In the genomic region with DNA sequence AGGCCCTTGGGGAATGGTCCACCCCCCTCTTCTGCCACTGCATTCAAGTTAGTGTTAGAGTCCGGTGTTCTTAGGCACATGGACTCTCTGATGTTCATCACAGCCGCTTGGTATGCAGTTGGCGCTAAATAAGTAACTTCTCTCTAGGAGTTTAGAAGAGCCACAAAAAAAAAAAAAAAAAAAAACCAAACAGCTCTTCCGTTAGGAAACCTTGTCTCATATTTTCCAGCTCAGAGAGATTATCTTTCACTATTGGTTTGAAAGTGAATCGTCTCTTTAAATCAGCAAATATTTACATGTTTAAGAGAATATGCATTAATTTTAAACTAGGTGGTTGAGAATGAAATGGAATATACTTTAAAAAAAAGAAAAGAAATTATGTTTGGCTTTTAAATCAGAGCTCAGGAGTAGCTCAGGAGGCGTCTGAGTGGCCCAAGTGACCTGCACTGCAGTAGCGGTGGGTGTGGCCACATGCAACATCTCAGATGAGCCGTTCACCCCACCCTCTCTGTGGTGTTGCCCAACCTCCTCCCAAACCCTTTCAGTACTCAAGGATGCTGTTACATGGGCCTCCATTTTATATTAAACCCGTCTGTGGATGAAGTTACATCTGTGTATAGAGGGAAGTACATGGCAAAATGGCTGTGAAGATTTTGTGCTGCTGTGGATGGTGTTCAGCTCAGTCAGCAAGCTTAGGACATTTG, we compare ENCODE assay signal across 10 mouse cellular contexts.
DNase-seq lines count a peak whose midpoint lies in the region; ATAC-seq lines count a peak whose summit lies in the region.
"Had no signal": no experiment of that assay in that cellular context is flagged by ENCODE, and none has a peak within 500 bp of the region (broad histone marks: within the 10 kb centered on the region; RNA-seq: fewer than 3 reads in every experiment).

No protein-coding gene starts in this region.

- no peak for ATAC-seq in intestine, embryonic 14.5 days (replicated peaks; ENCODE audit: low FRiP score, low TSS enrichment, low read depth)
- ATAC-seq in intestine, embryonic 15.5 days: no peak
- ATAC-seq in forebrain, embryonic 13.5 days: no peak
- ATAC-seq in midbrain, embryonic 13.5 days: no peak

- no peak for DNase-seq in intestine, embryonic 14.5 days (ENCODE audit: low spot score)
- DNase-seq in Muller cell, postnatal 12 days (ENCODE audit: inconsistent ontology term): peak; percentile 30
- DNase-seq in adrenal gland, adult 2 months: no peak
- DNase-seq in lung, postnatal 25 days (ENCODE audit: low spot score): no peak
- no peak for DNase-seq in urinary bladder, adult 18-20 months (ENCODE audit: low spot score in 2 of 2)

- no peak overlapping the region for H3K4me3 ChIP-seq in intestine, embryonic 14.5 days (ENCODE audit: low read depth, low read length)
- H3K4me3 ChIP-seq in intestine, embryonic 15.5 days (replicated peaks): no peak overlapping the region
- peak overlapping the region; percentile 57 for H3K4me3 ChIP-seq in forebrain, embryonic 13.5 days
- H3K4me3 ChIP-seq in midbrain, embryonic 13.5 days (replicated peaks): peak overlapping the region; percentile 60

- H3K9me3 ChIP-seq in intestine, embryonic 14.5 days (ENCODE audit: control insufficient read depth, low read length): no peaks in the 10 kb centered on the region
- no peaks in the 10 kb centered on the region for H3K9me3 ChIP-seq in intestine, embryonic 15.5 days
- H3K9me3 ChIP-seq in forebrain, embryonic 13.5 days (replicated peaks): no peaks in the 10 kb centered on the region
- H3K9me3 ChIP-seq in midbrain, embryonic 13.5 days: no peaks in the 10 kb centered on the region

- WGBS in intestine, embryonic 14.5 days: 63% methylated on average over 9 of the region's 9 CpGs
- WGBS in intestine, embryonic 15.5 days: 68% methylated on average over 9 of the region's 9 CpGs
- WGBS in forebrain, embryonic 13.5 days: 77% methylated on average over 9 of the region's 9 CpGs
- 59% methylated on average over 9 of the region's 9 CpGs for WGBS in midbrain, embryonic 13.5 days

- no peaks in the 10 kb centered on the region for H3K36me3 ChIP-seq in intestine, embryonic 14.5 days (ENCODE audit: control insufficient read depth, insufficient read depth, low read length)
- no peaks in the 10 kb centered on the region for H3K36me3 ChIP-seq in intestine, embryonic 15.5 days
- peaks cover 4% of the 10 kb centered on the region; the same call in 1 of the 2 replicates for H3K36me3 ChIP-seq in forebrain, embryonic 13.5 days (ENCODE audit: poor library complexity, severe bottlenecking)
- H3K36me3 ChIP-seq in midbrain, embryonic 13.5 days: no peaks in the 10 kb centered on the region; the same call in 1 of the 2 replicates
- H3K36me3 ChIP-seq: G1E had no signal

- no peak overlapping the region for H3K9ac ChIP-seq in intestine, embryonic 14.5 days (ENCODE audit: low read length)
- no peak overlapping the region for H3K9ac ChIP-seq in intestine, embryonic 15.5 days
- H3K9ac ChIP-seq in forebrain, embryonic 13.5 days: peak overlapping the region; percentile 77; the same call in 1 of the 2 replicates
- H3K9ac ChIP-seq in midbrain, embryonic 13.5 days (replicated peaks): peak overlapping the region; percentile 77
- H3K9ac ChIP-seq: liver, embryonic 14.5 days had no signal

- peak overlapping the region; percentile 50; the same call in 1 of the 2 replicates for H3K4me2 ChIP-seq in intestine, embryonic 14.5 days (ENCODE audit: low read length)
- no peak overlapping the region; the same call in 1 of the 2 replicates for H3K4me2 ChIP-seq in intestine, embryonic 15.5 days (replicated peaks)
- peak overlapping the region; percentile 68 for H3K4me2 ChIP-seq in forebrain, embryonic 13.5 days
- peak overlapping the region; percentile 70 for H3K4me2 ChIP-seq in midbrain, embryonic 13.5 days (replicated peaks)

- H3K27me3 ChIP-seq in intestine, embryonic 14.5 days (replicated peaks; ENCODE audit: control insufficient read depth, insufficient read depth, low read length): no peaks in the 10 kb centered on the region
- H3K27me3 ChIP-seq in intestine, embryonic 15.5 days (replicated peaks): no peaks in the 10 kb centered on the region
- H3K27me3 ChIP-seq in forebrain, embryonic 13.5 days: no peaks in the 10 kb centered on the region
- H3K27me3 ChIP-seq in midbrain, embryonic 13.5 days: no peaks in the 10 kb centered on the region

- peaks cover 5% of the 10 kb centered on the region; the same call in 1 of the 2 replicates for H3K4me1 ChIP-seq in intestine, embryonic 14.5 days (replicated peaks; ENCODE audit: control insufficient read depth, insufficient read depth, low read length)
- H3K4me1 ChIP-seq in intestine, embryonic 15.5 days (replicated peaks): no peaks in the 10 kb centered on the region
- peaks cover 35% of the 10 kb centered on the region for H3K4me1 ChIP-seq in forebrain, embryonic 13.5 days
- peaks cover 39% of the 10 kb centered on the region for H3K4me1 ChIP-seq in midbrain, embryonic 13.5 days (replicated peaks)

- H3K27ac ChIP-seq in intestine, embryonic 14.5 days (ENCODE audit: low read depth): no peak overlapping the region
- no peak overlapping the region for H3K27ac ChIP-seq in intestine, embryonic 15.5 days
- peak overlapping the region; percentile 82; the same call in 1 of the 2 replicates for H3K27ac ChIP-seq in forebrain, embryonic 13.5 days
- H3K27ac ChIP-seq in midbrain, embryonic 13.5 days: peak overlapping the region; percentile 92
- H3K27ac ChIP-seq: liver, embryonic 14.5 days had no signal

Comparison
In these comparisons a context has a peak if more than half of its experiments do, and no peak if none do; other contexts are left out.
1. H3K27ac ChIP-seq: peak in forebrain, embryonic 13.5 days (single experiment) and midbrain, embryonic 13.5 days (single experiment); none in intestine, embryonic 14.5 days (single experiment) and intestine, embryonic 15.5 days (single experiment).
2. H3K4me3 ChIP-seq: peak in forebrain, embryonic 13.5 days (single experiment) and midbrain, embryonic 13.5 days (single experiment); none in intestine, embryonic 14.5 days (single experiment) and intestine, embryonic 15.5 days (single experiment).
3. H3K9ac ChIP-seq: peak in forebrain, embryonic 13.5 days (single experiment) and midbrain, embryonic 13.5 days (single experiment); none in intestine, embryonic 14.5 days (single experiment) and intestine, embryonic 15.5 days (single experiment).